Mouse (Mus musculus) left cerebral cortex, adult 18-20 months (tissue): ENCODE data around the gene March4. TPM values are rescaled to one million over a fixed set of nuclear protein-coding genes. Genes with fewer than 3 reads are reported as not detected.

Experiments used
- DNase-seq, 2 experiments: peaks; one replicate each; pipeline ENCODE4 v3.0.0; 2021 to 2022; ENCODE audit warnings: low spot score in 2 of 2, mixed read lengths in 1 of 2
- total RNA-seq, 2 experiments: library from RNA; stranded (reverse); gene quantifications; 2 replicates each; pipeline ENCODE4 v1.2.3; 2021

The March4 gene
- total RNA-seq, 2 experiments from 2014 or later: 18.2 to 18.3 TPM

GRCm38 (mm10) chr1:72532926-72533325 lies 3.8 kb downstream of the March4 start:
- no peak for DNase-seq

GRCm38 (mm10) chr1:72530516-72531196 lies 6.1 kb downstream of the March4 start:
- DNase-seq: no peak

- no peak for DNase-seq
These were observed 7.5 kb downstream of the March4 start for GRCm38 (mm10) chr1:72529192-72529591.

GRCm38 (mm10) chr1:72523601-72524000 lies 13.1 kb downstream of the March4 start:
- no peak for DNase-seq

- DNase-seq: no peak
These were observed 25.8 kb downstream of the March4 start for GRCm38 (mm10) chr1:72510778-72511520.

GRCm38 (mm10) chr1:72509551-72509950 lies 27.2 kb downstream of the March4 start:
- no peak for DNase-seq

- DNase-seq: no peak
These were observed 29.1 kb downstream of the March4 start for GRCm38 (mm10) chr1:72507670-72508069.

GRCm38 (mm10) chr1:72506202-72506601 lies 30.5 kb downstream of the March4 start:
- peak; percentile 36 to 53 for DNase-seq

- DNase-seq: no peak
These were observed 39.1 kb downstream of the March4 start for GRCm38 (mm10) chr1:72497609-72498008.

- DNase-seq: no peak
These were observed 43.3 kb downstream of the March4 start for GRCm38 (mm10) chr1:72493454-72493853.

- peak in 1 of 2 experiments; percentile 23 for DNase-seq
These were observed 44.1 kb downstream of the March4 start for GRCm38 (mm10) chr1:72492666-72493065.

GRCm38 (mm10) chr1:72491307-72491706 lies 45.4 kb downstream of the March4 start:
- DNase-seq: no peak

- no peak for DNase-seq
These were observed 45.9 kb downstream of the March4 start for GRCm38 (mm10) chr1:72490801-72491200.

GRCm38 (mm10) chr1:72490193-72490592 lies 46.5 kb downstream of the March4 start:
- DNase-seq: no peak

- no peak for DNase-seq
These were observed 60.1 kb downstream of the March4 start for GRCm38 (mm10) chr1:72476594-72476993.

GRCm38 (mm10) chr1:72469075-72469474 lies 67.7 kb downstream of the March4 start:
- DNase-seq: no peak

GRCm38 (mm10) chr1:72468466-72469003 lies 68.2 kb downstream of the March4 start:
- DNase-seq: no peak

GRCm38 (mm10) chr1:72464926-72465583 lies 71.7 kb downstream of the March4 start:
- DNase-seq: peak; percentile 31 to 60

GRCm38 (mm10) chr1:72462516-72462915 lies 74.2 kb downstream of the March4 start:
- no peak for DNase-seq

GRCm38 (mm10) chr1:72457652-72458051 lies 79.1 kb downstream of the March4 start:
- DNase-seq: peak in 1 of 2 experiments; percentile 16

GRCm38 (mm10) chr1:72455923-72456322 lies 80.8 kb downstream of the March4 start:
- DNase-seq: no peak

- DNase-seq: no peak
These were observed 82.0 kb downstream of the March4 start for GRCm38 (mm10) chr1:72454733-72455201.
